Mouse (Mus musculus): Measurements from ENCODE around the gene Cpeb4.

DNA sequence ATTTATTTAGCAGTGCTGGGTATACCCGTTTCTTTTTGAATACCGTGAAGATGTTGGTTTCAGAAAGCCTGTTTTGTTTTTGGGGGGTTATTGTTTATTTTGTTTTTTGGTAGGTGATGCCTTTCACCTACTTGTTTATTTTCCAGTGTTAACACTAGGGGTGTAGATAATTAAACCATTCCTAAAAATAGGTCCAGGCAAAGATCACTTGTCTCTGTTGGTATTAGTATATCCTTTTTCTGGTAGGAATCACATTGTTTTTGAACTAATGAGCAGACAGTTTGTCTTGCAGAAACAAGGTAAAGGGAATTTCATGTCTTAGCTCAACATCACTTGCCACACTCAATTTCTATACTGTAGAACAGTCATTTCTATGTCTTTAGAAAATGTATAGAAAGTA, 2.1 kb downstream of the Cpeb4 start:
- TF ChIP-seq CTCF (IDR thresholded peaks at IDR 0.05; ENCODE audit: control insufficient read depth, insufficient read depth, insufficient read length) = no peak
- no peak for TF ChIP-seq MAX (IDR thresholded peaks at IDR 0.05)
- no peak for TF ChIP-seq MYOG (IDR thresholded peaks at IDR 0.05; ENCODE audit: control insufficient read depth, extremely low read depth, insufficient read length)
